Mouse (Mus musculus) CH12.LX (cell line): ENCODE measurements around the gene Gm37240.

ENCODE experiments used
- CTCF ChIP-seq, 2 experiments: IDR thresholded peaks in 1 of 2; conservative IDR thresholded peaks in 1 of 2; 2 replicates each; pipeline ENCODE4 v1.5.1; 2011 to 2012; ENCODE audit warnings: low read depth in 2 of 2, low read length in 2 of 2, improper control_type of control experiment in 1 of 2, inconsistent platforms in 1 of 2, mild to moderate bottlenecking in 1 of 2, moderate library complexity in 1 of 2
- E2F4 ChIP-seq: IDR thresholded peaks from 2 replicates; pipeline ENCODE4 v1.6.1; 2011; ENCODE audit warnings: low read depth, low read length, improper control_type of control experiment; ENCODE audit not compliant: insufficient replicate concordance
- EP300 ChIP-seq: IDR thresholded peaks from 2 replicates; pipeline ENCODE4 v1.6.1; 2011; ENCODE audit warnings: low read length, improper control_type of control experiment
- KAT2A ChIP-seq: IDR thresholded peaks from 2 replicates; pipeline ENCODE4 v1.6.1; 2012; ENCODE audit warnings: low read length, improper control_type of control experiment, inconsistent platforms; ENCODE audit not compliant: insufficient replicate concordance
- MAFK ChIP-seq: IDR thresholded peaks from 2 replicates; pipeline ENCODE4 v1.6.1; 2011; ENCODE audit warnings: low read length, improper control_type of control experiment; ENCODE audit not compliant: insufficient replicate concordance
- MAX ChIP-seq: IDR thresholded peaks from 2 replicates; pipeline ENCODE4 v1.6.1; 2011; ENCODE audit warnings: low read length, improper control_type of control experiment
- MXI1 ChIP-seq: IDR thresholded peaks from 2 replicates; pipeline ENCODE4 v1.6.1; 2011; ENCODE audit warnings: mild to moderate bottlenecking, low read depth, low read length, improper control_type of control experiment
- MYC ChIP-seq: IDR thresholded peaks from 2 replicates; pipeline ENCODE4 v1.6.1; 2011; ENCODE audit warnings: low read depth, mild to moderate bottlenecking, improper control_type of control experiment, low read length
- NRF1 ChIP-seq: IDR thresholded peaks from 2 replicates; pipeline ENCODE4 v1.6.1; 2014; ENCODE audit warnings: low read depth, mild to moderate bottlenecking, inconsistent platforms, low read length, improper control_type of control experiment, moderate library complexity
- POLR2A ChIP-seq: IDR thresholded peaks from 2 replicates; pipeline ENCODE4 v1.6.1; 2011; ENCODE audit warnings: low read depth, mild to moderate bottlenecking, improper control_type of control experiment, low read length
- TBP ChIP-seq: conservative IDR thresholded peaks from 2 replicates; pipeline ENCODE4 v1.6.1; 2011; ENCODE audit warnings: low read depth, low read length, improper control_type of control experiment
- USF2 ChIP-seq: conservative IDR thresholded peaks from 2 replicates; pipeline ENCODE4 v1.6.1; 2011; ENCODE audit warnings: low read depth, low read length, improper control_type of control experiment
- ZC3H11A ChIP-seq: IDR thresholded peaks from 2 replicates; pipeline ENCODE4 v1.6.1; 2012; ENCODE audit warnings: low read depth, mild to moderate bottlenecking, inconsistent platforms, low read length, improper control_type of control experiment

- TF ChIP-seq POLR2A (no peak), MYC (no peak), CTCF (conservative IDR thresholded peaks at IDR 0.05 in 1 of 2, IDR thresholded peaks at IDR 0.05 in 1 of 2; ENCODE audit: low read depth in 2 of 2, low read length in 2 of 2) (no peak), MXI1 (no peak), ZC3H11A (no peak), NRF1 (no peak), EP300 (no peak), E2F4 (no peak), TBP (no peak), MAFK (no peak), USF2 (no peak), KAT2A (no peak), MAX (no peak)
These were observed 710.6 kb downstream of the Gm37240 start for GRCm38 (mm10) chr3:85176736-85177135.
